Mouse (Mus musculus) heart, adult 2 months (tissue): ENCODE results near the gene Ttc8. TPM values are rescaled to one million over a fixed set of nuclear protein-coding genes. Genes with fewer than 3 reads are reported as not detected.

Source experiments
- DNase-seq, 2 experiments: peaks; one replicate each; pipeline ENCODE4 v3.0.0; 2021
- H3K27ac ChIP-seq: fragments of 200-600 bp; 2 replicates; pipeline ENCODE4 v1.8.1; 2022
- H3K27me3 ChIP-seq: fragments of 200-500 bp; 2 replicates; pipeline ENCODE4 v1.6.1; 2012; ENCODE audit warnings: mild to moderate bottlenecking, low read length, inconsistent platforms, mixed read lengths; ENCODE audit not compliant: control insufficient read depth, insufficient read depth
- H3K36me3 ChIP-seq: fragments of 200-500 bp; 2 replicates; pipeline ENCODE4 v1.6.1; 2012; ENCODE audit warnings: low read length, inconsistent platforms; ENCODE audit not compliant: control insufficient read depth, insufficient read depth
- H3K4me1 ChIP-seq: fragments of 200-500 bp; 2 replicates; pipeline ENCODE4 v1.6.1; 2011; ENCODE audit warnings: low read length; ENCODE audit not compliant: control insufficient read depth, insufficient read depth
- H3K4me3 ChIP-seq: fragments of 200-600 bp; 2 replicates; pipeline ENCODE4 v1.8.1; 2022
- H3K79me2 ChIP-seq: fragments of 200-500 bp; replicated peaks from 2 replicates; pipeline ENCODE4 v1.6.1; 2012; ENCODE audit warnings: mild to moderate bottlenecking, inconsistent platforms, low read length, moderate library complexity, mixed read lengths; ENCODE audit not compliant: control insufficient read depth, insufficient read depth
- H3K9ac ChIP-seq: fragments of 200-500 bp; 2 replicates; pipeline ENCODE4 v1.6.1; 2012; ENCODE audit warnings: low read depth, mild to moderate bottlenecking, control low read depth, inconsistent platforms, low read length, mixed read lengths
- CTCF ChIP-seq: fragments of 200-600 bp; IDR thresholded peaks from 2 replicates; pipeline ENCODE4 v1.8.1; 2022; ENCODE audit warnings: antibody characterized with exemption, mild to moderate bottlenecking, moderate library complexity
- EP300 ChIP-seq: fragments of 200-500 bp; IDR thresholded peaks from 2 replicates; pipeline ENCODE4 v1.6.1; 2011; ENCODE audit warnings: low read depth, low read length, control low read depth; ENCODE audit not compliant: insufficient read depth
- POLR2A ChIP-seq: fragments of 200-500 bp; IDR thresholded peaks from 2 replicates; pipeline ENCODE4 v1.6.1; 2011; ENCODE audit warnings: mild to moderate bottlenecking, low read depth, low read length, control low read depth; ENCODE audit not compliant: insufficient read depth
- WGBS: fragments of 180-500 bp; shearing (Covaris S2); methylation state at CpG from one replicate; pipeline ENCODE4 v1.1.7; 2018; 5-methylcytosine and 5-hydroxymethylcytosine counted together
- intact Hi-C: fragments of 180-260 bp; cut with DNase I; formaldehyde crosslinking; loops from one replicate; pipeline ENCODE4 v1.15.1; 2025
- polyA plus RNA-seq: library from polyadenylated mRNA; depleted of rRNA; stranded (reverse); fragments of >200 nt; gene quantifications from 2 replicates; pipeline ENCODE4 v1.2.3, GENCODE M21; 2012
- total RNA-seq, 2 experiments: library from RNA; stranded (reverse); gene quantifications; 2 replicates each; pipeline ENCODE4 v1.2.3; 2021

Gene Ttc8
- total and polyA plus RNA-seq, 3 experiments: 5.6 to 7.5 (median 5.9) TPM

GRCm38 (mm10) chr12:98996581-98996988 is 76.2 kb downstream of the Ttc8 start:
- TF ChIP-seq POLR2A (no peak), EP300 (no peak), CTCF (no peak)
- Histone ChIP-seq H3K9ac (no peak overlapping the region), H3K36me3 (no peaks in the 10 kb centered on the region), H3K4me3 (no peak overlapping the region), H3K27me3 (no peaks in the 10 kb centered on the region), H3K4me1 (no peaks in the 10 kb centered on the region), H3K79me2 (no peaks in the 10 kb centered on the region), H3K27ac (no peak overlapping the region)
- intact Hi-C loops: no loop called here
- no peak for DNase-seq
- WGBS: 33% methylated on average over 6 of the region's 6 CpGs

GRCm38 (mm10) chr12:98997046-98997445 is 76.7 kb downstream of the Ttc8 start:
- TF ChIP-seq POLR2A (no peak), EP300 (no peak), CTCF (no peak)
- Histone ChIP-seq H3K36me3 (no peaks in the 10 kb centered on the region), H3K27ac (no peak overlapping the region), H3K27me3 (no peaks in the 10 kb centered on the region), H3K4me1 (no peaks in the 10 kb centered on the region), H3K4me3 (no peak overlapping the region), H3K9ac (no peak overlapping the region), H3K79me2 (no peaks in the 10 kb centered on the region)
- intact Hi-C loops: no loop called here
- WGBS: 79% methylated on average over 5 of the region's 5 CpGs
- DNase-seq: no peak

- Histone ChIP-seq H3K9ac (no peak overlapping the region), H3K36me3 (no peaks in the 10 kb centered on the region), H3K4me3 (no peak overlapping the region), H3K79me2 (no peaks in the 10 kb centered on the region), H3K27me3 (no peaks in the 10 kb centered on the region), H3K4me1 (no peaks in the 10 kb centered on the region), H3K27ac (no peak overlapping the region)
- TF ChIP-seq EP300: no peak
- TF ChIP-seq POLR2A: no peak
- intact Hi-C loops: no loop called here
- 73% methylated on average over 10 of the region's 10 CpGs for WGBS
- no peak for DNase-seq
Measured at GRCm38 (mm10) chr12:98998662-98999428, 78.5 kb downstream of the Ttc8 start.

- TF ChIP-seq EP300: no peak
- TF ChIP-seq POLR2A: no peak
- no peak for TF ChIP-seq CTCF
- DNase-seq: no peak
- intact Hi-C loops: no loop called here
- Histone ChIP-seq H3K27ac (no peak overlapping the region), H3K27me3 (no peaks in the 10 kb centered on the region), H3K4me1 (no peaks in the 10 kb centered on the region), H3K79me2 (no peaks in the 10 kb centered on the region), H3K9ac (no peak overlapping the region), H3K4me3 (no peak overlapping the region), H3K36me3 (no peaks in the 10 kb centered on the region)
- 68% methylated on average over 2 of the region's 2 CpGs for WGBS
Measured at GRCm38 (mm10) chr12:99000310-99000709, 79.9 kb downstream of the Ttc8 start.

GRCm38 (mm10) chr12:99003046-99003445 is 82.7 kb downstream of the Ttc8 start:
- Histone ChIP-seq H3K36me3 (no peaks in the 10 kb centered on the region), H3K79me2 (no peaks in the 10 kb centered on the region), H3K27ac (no peak overlapping the region), H3K9ac (no peak overlapping the region), H3K4me1 (no peaks in the 10 kb centered on the region), H3K4me3 (no peak overlapping the region), H3K27me3 (no peaks in the 10 kb centered on the region)
- TF ChIP-seq CTCF (no peak), EP300 (no peak), POLR2A (no peak)
- no peak for DNase-seq
- 59% methylated on average over 4 of the region's 4 CpGs for WGBS
- intact Hi-C loops: no loop called here

- Histone ChIP-seq H3K79me2 (no peaks in the 10 kb centered on the region), H3K4me1 (no peaks in the 10 kb centered on the region), H3K9ac (no peak overlapping the region), H3K36me3 (no peaks in the 10 kb centered on the region), H3K27ac (no peak overlapping the region), H3K4me3 (no peak overlapping the region), H3K27me3 (no peaks in the 10 kb centered on the region)
- intact Hi-C loops: no loop called here
- WGBS: 88% methylated on average over 2 of the region's 2 CpGs
- DNase-seq: no peak
- TF ChIP-seq CTCF (no peak), POLR2A (no peak), EP300 (no peak)
Measured at GRCm38 (mm10) chr12:99004752-99005151, 84.4 kb downstream of the Ttc8 start.
